Mouse (Mus musculus) G1E (cell line): ENCODE results near the gene Hps5. TPM values are rescaled to one million over a fixed set of nuclear protein-coding genes. Genes with fewer than 3 reads are reported as not detected.

ENCODE experiments used
- ATAC-seq: 2 replicates; pipeline ENCODE4 v1.8.0; 2016; ENCODE audit warnings: mild to moderate bottlenecking; ENCODE audit not compliant: insufficient number of reproducible peaks, poor library complexity, low FRiP score, severe bottlenecking; ENCODE audit errors: extremely low read depth
- DNase-seq: peaks from one replicate; pipeline ENCODE4 v3.0.0; 2012; ENCODE audit warnings: low spot score
- H3K27me3 ChIP-seq: 2 replicates; pipeline ENCODE4 v1.6.1; 2012; ENCODE audit warnings: mild to moderate bottlenecking, low read length, inconsistent platforms; ENCODE audit not compliant: insufficient read depth
- H3K36me3 ChIP-seq: replicated peaks from 2 replicates; pipeline ENCODE3; 2012; ENCODE audit warnings: mild to moderate bottlenecking, inconsistent platforms
- H3K4me1 ChIP-seq: 2 replicates; pipeline ENCODE4 v1.6.1; 2012; ENCODE audit warnings: low read depth, low read length, inconsistent platforms, mixed read lengths; ENCODE audit not compliant: insufficient read depth
- H3K4me3 ChIP-seq: 2 replicates; pipeline ENCODE4 v1.5.1; 2012; ENCODE audit warnings: low read depth, mild to moderate bottlenecking, inconsistent platforms, low read length, moderate library complexity, mixed read lengths
- H3K9me3 ChIP-seq: replicated peaks from 2 replicates; pipeline ENCODE4 v1.6.1; 2012; ENCODE audit warnings: inconsistent platforms
- CTCF ChIP-seq: IDR thresholded peaks from 2 replicates; pipeline ENCODE4 v1.5.1; 2012; ENCODE audit warnings: low read depth, low read length, inconsistent platforms, mixed read lengths
- GATA1 ChIP-seq: IDR thresholded peaks from 2 replicates; pipeline ENCODE4 v1.6.1; 2012; ENCODE audit warnings: borderline replicate concordance, low read length, inconsistent platforms, mixed read lengths
- GATA2 ChIP-seq: IDR thresholded peaks from 2 replicates; pipeline ENCODE4 v1.6.1; 2012; ENCODE audit warnings: low read depth, low read length, inconsistent platforms, borderline replicate concordance
- POLR2AphosphoS5 ChIP-seq: IDR thresholded peaks from 2 replicates; pipeline ENCODE4 v1.6.1; 2012; ENCODE audit warnings: low read depth, low read length, inconsistent platforms; ENCODE audit not compliant: insufficient replicate concordance
- TAL1 ChIP-seq: conservative IDR thresholded peaks from 2 replicates; pipeline ENCODE4 v1.6.1; 2012; ENCODE audit warnings: low read depth, low read length, inconsistent platforms, mixed read lengths
- polyA plus RNA-seq: library from polyadenylated mRNA; stranded (reverse); fragments of >175 nt; gene quantifications from 2 replicates; pipeline ENCODE4 v1.2.3, GENCODE M21; 2012
- total RNA-seq, 2 experiments: library from RNA; stranded (forward) in 1 of 2; stranded (reverse) in 1 of 2; fragments of 200-1000 nt in 1 of 2; fragments of >200 nt in 1 of 2; fragmentation: Nextera tagmentation in 1 of 2; gene quantifications; 2 replicates each; pipeline ENCODE4 v1.2.3; 2014 to 2017

Hps5 gene
- total and polyA plus RNA-seq, 3 experiments, result 2.7 to 34.9 (median 30.4) TPM

- peaks cover 8% of the 10 kb centered on the region for H3K4me1 ChIP-seq
- H3K36me3 ChIP-seq, result no peaks in the 10 kb centered on the region
- no peak for ATAC-seq
- peaks cover 31% of the 10 kb centered on the region for H3K27me3 ChIP-seq
- H3K4me3 ChIP-seq, result no peak overlapping the region
- H3K9me3 ChIP-seq, result no peaks in the 10 kb centered on the region
- DNase-seq, result no peak
- no peak for TF ChIP-seq GATA1
These were observed 77.1 kb downstream of the Hps5 start for GRCm38 (mm10) chr7:46718591-46719270.

- Histone ChIP-seq H3K9me3 (no peaks in the 10 kb centered on the region), H3K27me3 (peaks cover 28% of the 10 kb centered on the region), H3K36me3 (no peaks in the 10 kb centered on the region), H3K4me3 (no peak overlapping the region), H3K4me1 (peaks cover 24% of the 10 kb centered on the region)
- DNase-seq (no peak), ATAC-seq (no peak)
- TF ChIP-seq GATA1 (no peak), TAL1 (no peak), GATA2 (no peak), CTCF (no peak), POLR2AphosphoS5 (no peak)
These were observed 79.0 kb downstream of the Hps5 start for GRCm38 (mm10) chr7:46716897-46717296.

GRCm38 (mm10) chr7:46715600-46715999 is 80.3 kb downstream of the Hps5 start, which contains the start of gene Saa3:
Saa3 (minus strand) TSS chr7:46715700.
- Histone ChIP-seq H3K4me1 (peaks cover 26% of the 10 kb centered on the region), H3K9me3 (no peaks in the 10 kb centered on the region), H3K36me3 (no peaks in the 10 kb centered on the region), H3K4me3 (no peak within 1 kb of the TSS), H3K27me3 (peaks cover 22% of the 10 kb centered on the region)
- no peak for TF ChIP-seq GATA2
- TF ChIP-seq TAL1, result no peak
- TF ChIP-seq CTCF, result no peak
- no peak for TF ChIP-seq POLR2AphosphoS5
- no peak for TF ChIP-seq GATA1
- DNase-seq, result no peak
- ATAC-seq, result no peak

GRCm38 (mm10) chr7:46714518-46714917 is 81.3 kb downstream of the Hps5 start:
- DNase-seq, result peak; percentile 60
- Histone ChIP-seq H3K36me3 (no peaks in the 10 kb centered on the region), H3K4me3 (no peak overlapping the region), H3K27me3 (peaks cover 14% of the 10 kb centered on the region), H3K9me3 (no peaks in the 10 kb centered on the region), H3K4me1 (peaks cover 26% of the 10 kb centered on the region)
- no peak for ATAC-seq
- TF ChIP-seq CTCF, result peak; percentile 58
- no peak for TF ChIP-seq GATA2
- no peak for TF ChIP-seq GATA1
- no peak for TF ChIP-seq POLR2AphosphoS5

DNA sequence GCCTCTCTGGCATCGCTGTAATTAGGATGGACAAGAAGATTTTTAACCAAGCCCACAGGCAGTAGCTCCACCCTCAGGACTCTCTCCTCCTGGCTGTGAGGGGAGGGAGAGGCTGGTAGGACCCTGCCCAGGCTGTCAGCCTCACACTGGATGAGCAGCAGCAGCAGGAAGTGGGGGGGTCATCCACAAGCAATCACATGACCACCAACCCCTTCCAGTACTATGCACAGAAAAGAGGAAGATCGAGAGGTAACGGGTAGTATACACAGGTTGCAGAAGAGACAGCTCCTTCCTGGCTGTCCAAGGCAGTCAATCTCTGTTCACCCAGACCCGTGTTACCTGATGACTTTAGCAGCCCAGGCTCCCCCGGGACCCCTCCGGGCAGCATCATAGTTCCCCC is 83.6 kb downstream of the Hps5 start:
- DNase-seq, result peak; percentile 19
- no peak overlapping the region for H3K4me3 ChIP-seq
- ATAC-seq, result no peak
- peaks cover 11% of the 10 kb centered on the region for H3K36me3 ChIP-seq
- TF ChIP-seq GATA2, result no peak
- TF ChIP-seq GATA1, result no peak
- TF ChIP-seq POLR2AphosphoS5, result no peak
- TF ChIP-seq TAL1, result no peak
- no peak for TF ChIP-seq CTCF
- H3K9me3 ChIP-seq, result no peaks in the 10 kb centered on the region
- H3K4me1 ChIP-seq, result peaks cover 32% of the 10 kb centered on the region
- no peaks in the 10 kb centered on the region for H3K27me3 ChIP-seq

Other genes starting within 250 kb of the Hps5 start
- 13.0 and 14.9 TPM in 2 replicates for gene Sergef, start 156.3 kb downstream of the Hps5 start, total RNA-seq (2014; fragmentation: Nextera tagmentation)
- gene Sergef, start 156.3 kb downstream of the Hps5 start, total RNA-seq (2017), result 36.2 and 36.5 TPM in 2 replicates
- gene Sergef, start 156.3 kb downstream of the Hps5 start, polyA plus RNA-seq, result 9.5 and 10.9 TPM in 2 replicates
- 171 and 201 TPM in 2 replicates for gene Tph1, start 123.5 kb downstream of the Hps5 start, total RNA-seq (2014; fragmentation: Nextera tagmentation)
- 386 and 387 TPM in 2 replicates for gene Tph1, start 123.5 kb downstream of the Hps5 start, total RNA-seq (2017)
- 2.1 and 3.6 TPM in 2 replicates for gene Tph1, start 123.5 kb downstream of the Hps5 start, polyA plus RNA-seq
- gene Saal1, start 85.4 kb downstream of the Hps5 start, total RNA-seq (2014; fragmentation: Nextera tagmentation), result 34.4 and 48.6 TPM in 2 replicates
- gene Saal1, start 85.4 kb downstream of the Hps5 start, total RNA-seq (2017), result 23.9 and 28.1 TPM in 2 replicates
- 4.4 and 4.6 TPM in 2 replicates for gene Saal1, start 85.4 kb downstream of the Hps5 start, polyA plus RNA-seq
- not detected in 2 replicates for gene Saa3, start 80.4 kb downstream of the Hps5 start, total RNA-seq (2014; fragmentation: Nextera tagmentation)
- 1.0 TPM in 1 of 2 replicates, not detected in the other for gene Saa3, start 80.4 kb downstream of the Hps5 start, total RNA-seq (2017)
- gene Saa3, start 80.4 kb downstream of the Hps5 start, polyA plus RNA-seq, result not detected in 2 replicates
- not detected in 2 replicates for gene Saa4, start 63.5 kb downstream of the Hps5 start, total RNA-seq (2014; fragmentation: Nextera tagmentation)
- gene Saa4, start 63.5 kb downstream of the Hps5 start, total RNA-seq (2017), result not detected in 2 replicates
- gene Saa4, start 63.5 kb downstream of the Hps5 start, polyA plus RNA-seq, result not detected in 2 replicates
- gene Saa1, start 53.1 kb downstream of the Hps5 start, total RNA-seq (2014; fragmentation: Nextera tagmentation), result not detected in 2 replicates
- not detected in 2 replicates for gene Saa1, start 53.1 kb downstream of the Hps5 start, total RNA-seq (2017)
- not detected in 2 replicates for gene Saa1, start 53.1 kb downstream of the Hps5 start, polyA plus RNA-seq
- gene Saa2, start 44.3 kb downstream of the Hps5 start, total RNA-seq (2014; fragmentation: Nextera tagmentation), result not detected in 2 replicates
- not detected in 2 replicates for gene Saa2, start 44.3 kb downstream of the Hps5 start, total RNA-seq (2017)
- gene Saa2, start 44.3 kb downstream of the Hps5 start, polyA plus RNA-seq, result not detected in 2 replicates
- 189 and 225 TPM in 2 replicates for gene Gtf2h1, start within 50 bp of the Hps5 start, total RNA-seq (2014; fragmentation: Nextera tagmentation)
- 275 and 302 TPM in 2 replicates for gene Gtf2h1, start within 50 bp of the Hps5 start, total RNA-seq (2017)
- gene Gtf2h1, start within 50 bp of the Hps5 start, polyA plus RNA-seq, result 101 and 108 TPM in 2 replicates
- 2,069 and 2,225 TPM in 2 replicates for gene Ldha, start 45.4 kb upstream of the Hps5 start, total RNA-seq (2014; fragmentation: Nextera tagmentation)
- 1,859 and 1,927 TPM in 2 replicates for gene Ldha, start 45.4 kb upstream of the Hps5 start, total RNA-seq (2017)
- gene Ldha, start 45.4 kb upstream of the Hps5 start, polyA plus RNA-seq, result 2,214 and 2,274 TPM in 2 replicates
- gene Ldhc, start 65.1 kb upstream of the Hps5 start, total RNA-seq (2014; fragmentation: Nextera tagmentation), result not detected in 2 replicates
- gene Ldhc, start 65.1 kb upstream of the Hps5 start, total RNA-seq (2017), result not detected in 2 replicates
- not detected in 2 replicates for gene Ldhc, start 65.1 kb upstream of the Hps5 start, polyA plus RNA-seq
- 166 and 220 TPM in 2 replicates for gene Tsg101, start 123.9 kb upstream of the Hps5 start, total RNA-seq (2014; fragmentation: Nextera tagmentation)
- 39.9 and 42.9 TPM in 2 replicates for gene Tsg101, start 123.9 kb upstream of the Hps5 start, total RNA-seq (2017)
- gene Tsg101, start 123.9 kb upstream of the Hps5 start, polyA plus RNA-seq, result 50.9 and 53.3 TPM in 2 replicates
- 14.5 and 18.1 TPM in 2 replicates for gene Uevld, start 162.5 kb upstream of the Hps5 start, total RNA-seq (2014; fragmentation: Nextera tagmentation)
- 8.1 and 8.6 TPM in 2 replicates for gene Uevld, start 162.5 kb upstream of the Hps5 start, total RNA-seq (2017)
- 0.11 and 0.18 TPM in 2 replicates for gene Uevld, start 162.5 kb upstream of the Hps5 start, polyA plus RNA-seq
- gene Gm9999, start 187.5 kb upstream of the Hps5 start, total RNA-seq (2014; fragmentation: Nextera tagmentation), result not detected in 2 replicates
- gene Gm9999, start 187.5 kb upstream of the Hps5 start, total RNA-seq (2017), result 0.76 TPM in 1 of 2 replicates, not detected in the other
- gene Gm9999, start 187.5 kb upstream of the Hps5 start, polyA plus RNA-seq, result not detected in 2 replicates
- 36.4 and 41.9 TPM in 2 replicates for gene Spty2d1, start 212.3 kb upstream of the Hps5 start, total RNA-seq (2014; fragmentation: Nextera tagmentation)
- 22.2 and 24.4 TPM in 2 replicates for gene Spty2d1, start 212.3 kb upstream of the Hps5 start, total RNA-seq (2017)
- 6.0 and 6.7 TPM in 2 replicates for gene Spty2d1, start 212.3 kb upstream of the Hps5 start, polyA plus RNA-seq